Mouse (Mus musculus): ENCODE measurements around the gene Gm21962.
"Not testable (repeated sequence)": the region's sequence is repeated elsewhere in the genome, so short reads cannot be mapped to it uniquely, and the experiment has no call there.

Gene Gm21962

DNA sequence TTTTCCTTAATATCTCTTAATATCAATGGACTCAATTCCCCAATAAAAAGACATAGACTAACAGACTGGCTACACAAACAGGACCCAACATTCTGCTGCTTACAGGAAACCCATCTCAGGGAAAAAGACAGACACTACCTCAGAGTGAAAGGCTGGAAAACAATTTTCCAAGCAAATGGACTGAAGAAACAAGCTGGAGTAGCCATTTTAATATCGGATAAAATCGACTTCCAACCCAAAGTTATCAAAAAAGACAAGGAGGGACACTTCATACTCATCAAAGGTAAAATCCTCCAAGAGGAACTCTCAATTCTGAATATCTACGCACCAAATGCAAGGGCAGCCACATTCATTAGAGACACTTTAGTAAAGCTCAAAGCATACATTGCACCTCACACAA is at the start of gene Gm21962:
Gene Gm21962, plus strand, starts transcription at position 301 of the 400 bp plus-strand sequence.
- not testable (repeated sequence) for DNase-seq (ENCODE audit: low read depth, low spot score)

DNA sequence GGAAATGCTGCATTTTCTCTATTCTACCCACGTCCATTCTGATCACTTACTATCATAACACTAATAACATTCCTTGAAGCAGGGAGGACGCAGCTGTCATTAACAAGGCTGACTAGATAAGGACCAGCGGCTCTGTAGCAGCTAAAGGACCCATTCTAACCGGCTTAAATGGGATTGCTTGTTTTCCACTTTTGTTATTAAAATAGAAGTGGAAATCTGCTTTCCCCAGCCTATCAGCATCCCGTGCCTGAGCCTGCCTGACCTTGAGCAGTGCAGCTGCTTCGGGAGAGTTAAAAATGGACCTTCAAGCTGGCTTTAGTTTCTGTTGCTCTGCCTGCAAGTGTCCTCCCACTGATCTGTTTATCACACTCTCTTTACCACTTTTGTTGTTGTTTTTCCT is 49.2 kb upstream of the Gm21962 start:
- DNase-seq (ENCODE audit: low read depth, low spot score), result peak; percentile 30

DNA sequence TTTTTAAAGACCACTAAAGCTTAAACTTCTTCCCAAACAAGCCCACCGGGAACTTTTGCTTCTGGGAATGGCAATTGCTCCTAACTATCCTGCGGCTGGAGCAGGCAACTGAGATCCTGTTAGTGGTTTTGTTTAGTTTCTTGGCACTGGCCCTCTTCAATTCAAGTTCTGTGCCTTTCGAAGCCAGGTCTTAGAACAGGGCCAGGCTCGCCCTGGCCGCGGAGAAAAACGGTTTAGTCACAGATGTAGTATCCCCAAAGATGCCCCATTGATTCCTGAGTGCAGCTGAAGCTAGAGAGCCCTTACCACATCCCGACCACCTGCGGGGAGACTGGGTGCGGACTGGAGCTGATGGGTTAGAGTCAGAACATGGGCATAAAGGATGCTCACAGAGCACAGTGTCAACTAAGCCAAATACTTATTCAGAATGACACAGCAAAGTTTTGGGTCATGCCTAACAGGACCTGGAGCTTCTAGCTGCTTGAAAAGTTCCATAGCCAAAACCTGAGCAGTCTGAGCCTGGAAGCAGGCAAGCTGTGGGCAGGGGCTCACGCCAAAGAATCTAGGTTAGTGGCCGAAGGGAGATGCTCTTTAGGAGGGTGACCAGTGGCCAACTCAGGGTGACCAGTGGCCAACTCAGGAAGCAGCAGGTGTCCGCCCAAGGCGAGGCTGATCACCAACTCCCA is 48.3 kb upstream of the Gm21962 start:
- no peak for DNase-seq (ENCODE audit: low read depth, low spot score)

DNA sequence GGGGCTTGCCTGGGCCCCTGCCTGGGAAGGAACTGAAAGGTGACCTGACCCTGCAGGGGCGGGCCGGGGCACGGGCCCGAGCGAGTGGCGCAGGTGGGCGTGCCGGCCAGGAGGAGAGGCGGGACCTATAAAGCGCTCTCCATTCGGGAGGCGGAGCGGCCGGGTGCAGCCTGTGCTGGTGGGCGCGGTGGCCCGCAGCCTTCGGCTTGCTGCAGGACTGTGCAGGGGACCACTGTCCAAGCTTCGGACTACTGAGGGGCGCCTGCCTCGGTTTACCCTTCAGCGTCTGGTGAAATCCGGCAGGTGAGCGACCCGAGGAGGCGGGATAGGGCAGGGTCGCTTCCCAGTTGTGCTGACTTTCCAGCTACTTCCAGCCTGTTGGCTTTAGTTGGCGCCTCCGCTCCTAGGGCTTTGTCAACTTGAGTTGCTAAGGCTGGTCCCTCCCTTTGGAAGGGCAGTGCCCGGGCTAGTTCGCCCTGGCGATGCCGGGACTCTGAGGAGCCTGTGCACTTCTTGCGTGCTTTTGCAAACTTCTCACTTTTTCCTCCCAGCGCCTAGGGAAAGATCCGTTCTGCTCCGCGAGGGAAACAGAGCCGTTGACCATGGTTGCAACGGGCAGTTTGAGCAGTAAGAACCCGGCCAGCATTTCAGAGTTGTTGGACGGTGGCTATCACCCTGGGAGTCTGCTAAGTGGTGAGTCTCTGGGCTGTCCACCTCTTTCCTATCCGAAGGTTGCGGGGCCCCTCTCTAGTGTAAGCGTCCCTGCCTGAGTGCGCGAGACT is 47.6 kb upstream of the Gm21962 start:
- DNase-seq (ENCODE audit: low read depth, low spot score), result peak; percentile 92

DNA sequence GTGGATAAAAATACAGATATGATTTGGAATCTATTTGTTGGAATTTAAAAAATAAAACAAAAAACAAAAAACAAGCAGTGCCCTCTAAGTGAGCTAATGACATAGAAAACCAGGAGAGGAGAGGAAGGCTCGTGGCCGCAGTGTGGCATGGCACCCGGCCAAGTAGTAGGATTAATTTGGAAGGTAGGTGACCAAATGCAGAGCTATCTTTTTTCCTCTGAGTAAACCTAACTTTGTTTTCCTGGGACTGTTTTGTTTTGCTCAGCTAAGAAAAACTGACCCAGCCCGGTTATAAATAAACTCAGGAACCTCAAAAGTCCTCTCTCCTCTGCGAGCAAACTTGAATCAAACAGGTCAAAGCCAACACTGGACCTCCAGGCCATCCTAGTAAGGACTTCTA is 46.3 kb upstream of the Gm21962 start:
- DNase-seq (ENCODE audit: low read depth, low spot score), result peak; percentile 80

DNA sequence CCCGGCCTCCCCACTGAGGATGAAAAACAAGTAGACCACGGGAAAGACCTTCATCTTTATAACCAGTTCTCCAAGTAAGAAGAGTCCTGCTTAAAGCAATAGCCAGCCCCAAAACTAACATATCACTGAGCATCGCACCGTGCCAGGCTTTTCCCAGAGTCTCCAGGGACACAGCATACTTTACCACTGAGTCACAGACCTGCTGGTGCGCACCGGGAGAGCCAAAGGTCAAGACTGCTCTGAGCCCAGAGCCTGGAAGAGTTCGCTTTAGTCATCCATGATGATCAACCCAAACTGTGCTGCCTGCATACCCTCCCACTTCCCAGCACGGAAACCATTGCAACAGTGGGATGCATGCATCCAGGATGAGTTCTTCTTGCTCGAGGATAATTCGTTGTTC is 37.6 kb upstream of the Gm21962 start:
- DNase-seq (ENCODE audit: low read depth, low spot score), result no peak

DNA sequence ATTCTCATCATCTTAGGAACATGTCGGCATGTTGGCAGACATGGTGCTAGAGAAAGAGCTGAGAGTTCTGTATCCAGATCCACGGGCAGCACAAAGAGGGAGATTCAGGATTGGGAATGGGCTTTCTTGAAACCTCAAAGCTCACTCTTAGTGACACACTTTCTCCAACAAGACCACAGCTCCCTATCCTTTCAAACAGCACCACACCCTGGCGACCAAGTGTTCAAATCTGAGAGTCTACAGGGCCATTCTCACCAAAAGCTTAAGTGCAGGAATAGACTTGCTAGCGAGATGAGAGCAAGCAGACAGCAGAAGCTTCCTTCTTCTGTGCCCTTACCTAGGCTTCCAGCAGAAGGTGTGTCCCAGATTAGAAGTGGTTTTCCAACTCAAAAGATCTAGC is 34.8 kb upstream of the Gm21962 start:
- no peak for DNase-seq (ENCODE audit: low read depth, low spot score)

DNA sequence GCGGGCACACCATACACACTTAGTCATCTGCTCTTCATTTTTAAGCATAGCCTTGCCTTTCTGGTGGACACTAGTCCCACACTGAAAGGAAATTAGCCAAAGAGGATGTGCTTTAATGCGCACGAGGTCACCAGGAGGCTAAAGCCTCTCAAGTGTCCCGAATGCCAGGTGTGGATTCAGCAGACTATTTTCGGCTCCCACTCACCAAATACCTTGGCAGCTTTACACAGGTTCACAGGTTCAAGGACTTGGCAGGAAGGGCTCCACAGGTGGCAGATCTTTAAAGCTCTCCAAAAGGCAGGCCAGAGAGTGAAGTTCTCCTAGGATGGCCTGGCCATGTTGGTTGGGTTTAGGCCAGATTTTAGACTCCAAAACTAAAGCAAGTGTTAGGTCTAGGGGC is 30.1 kb upstream of the Gm21962 start:
- peak; percentile 90 for DNase-seq (ENCODE audit: low read depth, low spot score)

DNA sequence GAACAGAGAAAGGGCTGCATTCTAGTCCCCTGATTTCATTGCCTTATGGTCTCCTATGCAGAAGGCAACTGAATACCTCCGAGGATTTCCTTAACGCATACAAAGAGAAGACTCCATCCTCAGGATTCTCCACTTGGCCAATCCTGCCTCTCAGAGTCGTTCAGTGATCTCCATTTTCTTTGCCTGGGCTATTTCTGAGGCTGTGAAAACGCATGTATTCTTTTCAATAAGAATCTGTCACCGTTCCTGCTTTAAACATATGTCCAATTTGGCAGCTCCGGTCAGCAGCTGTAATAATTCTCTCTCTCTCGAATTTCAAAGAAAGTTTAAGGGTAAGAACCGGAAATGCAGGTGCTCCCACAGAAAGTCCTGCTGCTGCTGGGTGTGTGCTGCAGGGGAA is 29.2 kb upstream of the Gm21962 start:
- no peak for DNase-seq (ENCODE audit: low read depth, low spot score)

DNA sequence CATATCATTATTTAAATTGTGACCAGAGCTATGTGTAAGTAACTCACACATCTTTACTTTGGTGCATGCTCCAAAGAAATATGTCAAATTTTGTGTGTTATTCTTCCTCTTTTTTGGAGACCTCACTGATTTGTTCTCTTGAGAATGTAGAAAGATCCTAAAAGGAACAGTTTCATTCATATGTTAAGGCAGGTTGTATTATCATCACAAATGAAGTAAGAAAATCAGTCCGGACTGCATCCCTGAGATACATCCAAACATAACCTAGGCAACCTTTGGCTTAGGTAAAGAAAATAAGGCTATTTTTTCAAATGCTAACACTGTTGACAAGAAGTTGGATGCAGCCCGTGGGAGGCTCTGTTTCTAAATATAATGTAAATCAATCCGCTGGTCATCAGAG is 28.8 kb upstream of the Gm21962 start:
- DNase-seq (ENCODE audit: low read depth, low spot score), result no peak

DNA sequence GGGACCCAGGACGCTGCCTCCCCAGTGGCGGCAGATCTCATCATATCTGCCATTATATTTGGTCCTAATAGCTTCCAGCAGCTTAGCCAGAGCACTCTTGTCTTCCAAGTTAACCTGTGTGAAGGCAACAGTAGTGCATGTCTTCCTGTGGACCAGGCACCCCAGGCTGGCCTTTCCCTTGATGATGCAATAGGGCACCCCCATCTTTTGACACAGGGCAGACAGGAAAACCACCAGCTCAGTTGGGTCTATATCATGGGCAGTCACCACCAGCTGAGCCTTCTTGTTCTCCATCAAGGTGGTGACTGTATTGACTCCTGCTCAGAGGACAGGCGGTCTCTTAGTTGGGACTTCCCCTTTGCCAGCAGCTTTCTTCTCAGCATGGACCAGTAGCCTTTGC is 27.2 kb upstream of the Gm21962 start:
- DNase-seq (ENCODE audit: low read depth, low spot score), result no peak

DNA sequence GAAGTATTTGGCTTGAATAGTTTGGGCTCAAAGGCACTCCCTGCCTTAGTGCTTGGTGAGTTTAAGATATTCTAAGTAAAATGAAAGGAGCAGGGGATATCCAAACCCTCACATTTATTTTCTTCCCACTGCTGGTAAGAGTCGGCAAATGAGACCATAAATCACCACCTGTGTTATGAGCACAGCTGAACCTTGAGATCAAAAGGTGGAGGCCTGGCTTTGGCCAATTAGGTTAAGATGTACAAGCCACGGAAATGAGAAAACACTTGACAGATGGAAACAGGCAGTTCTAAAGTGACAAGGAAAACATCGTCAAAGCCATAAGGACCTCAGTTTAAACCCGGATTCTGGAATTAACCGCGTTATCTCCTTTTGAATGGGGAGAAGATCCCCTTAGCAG is 26.4 kb upstream of the Gm21962 start:
- no peak for DNase-seq (ENCODE audit: low read depth, low spot score)

DNA sequence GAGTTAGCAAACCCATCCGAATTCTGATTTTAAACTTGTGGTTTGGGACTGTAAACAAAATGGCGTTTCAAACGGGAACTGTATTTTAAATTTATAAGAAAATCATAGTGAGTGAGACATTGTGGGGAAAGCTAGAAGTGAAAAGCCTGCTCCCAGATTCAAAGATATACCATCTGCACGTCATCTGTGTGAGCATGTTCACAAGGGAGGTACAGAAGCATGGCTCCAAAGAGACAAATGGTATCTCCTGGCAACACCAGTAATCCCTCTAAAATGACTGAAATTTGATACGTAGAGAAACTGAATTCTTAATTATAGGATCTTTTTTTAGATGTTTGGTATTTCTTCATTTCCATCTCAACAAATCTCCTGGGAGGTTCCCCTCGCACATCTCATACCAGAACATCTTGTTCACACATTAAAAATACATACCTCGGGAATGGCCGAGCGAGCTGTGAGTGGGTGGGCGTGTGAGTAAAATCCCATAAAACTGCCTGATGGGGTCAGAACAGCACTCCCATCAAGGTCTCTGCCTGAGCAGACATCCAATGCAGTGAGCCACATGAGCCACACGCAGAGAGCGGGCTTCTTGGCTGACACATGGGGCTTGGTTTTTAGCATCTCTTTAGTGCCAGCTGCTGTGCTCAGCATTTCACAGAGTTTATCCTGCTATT is 23.8 kb upstream of the Gm21962 start:
- DNase-seq (ENCODE audit: low read depth, low spot score), result no peak

DNA sequence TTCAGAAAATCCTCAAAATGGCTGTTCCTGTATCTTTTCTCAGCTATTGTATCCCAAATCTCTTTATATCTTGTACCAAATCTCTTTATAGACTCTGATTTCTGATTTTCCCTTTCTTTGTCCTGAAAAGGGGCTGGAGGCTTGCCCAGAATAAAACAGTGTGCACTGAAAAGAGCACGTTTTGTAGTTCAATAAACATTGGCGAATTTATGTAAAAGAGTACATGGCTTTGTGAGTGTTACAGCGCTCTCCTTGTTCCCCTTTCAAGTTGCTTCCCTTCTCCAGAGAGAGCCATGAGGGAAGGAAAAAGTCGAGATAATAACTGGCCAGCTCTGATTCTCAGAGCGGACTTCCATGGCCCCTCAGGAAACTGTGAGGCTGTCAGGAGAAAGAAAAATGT is 22.2 kb upstream of the Gm21962 start:
- DNase-seq (ENCODE audit: low read depth, low spot score), result no peak

DNA sequence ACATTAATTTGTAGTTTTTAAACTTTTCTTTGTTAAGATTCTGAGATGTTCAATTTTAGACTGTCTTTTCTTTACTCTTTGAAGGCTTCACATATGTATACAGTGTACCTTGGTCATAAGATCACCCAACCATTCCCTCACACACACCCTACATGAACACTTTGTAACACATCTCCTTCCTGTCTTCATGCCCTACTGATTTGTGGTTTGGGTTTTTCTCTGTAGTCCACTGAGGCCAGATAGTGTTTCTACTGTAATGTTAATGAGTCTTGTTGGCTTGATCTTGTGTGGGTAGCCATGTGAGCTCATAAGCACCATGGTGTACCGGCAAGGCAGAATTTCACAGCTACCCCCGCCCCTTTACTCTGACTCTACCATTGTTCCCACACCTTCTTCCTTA is 18.5 kb upstream of the Gm21962 start:
- no peak for DNase-seq (ENCODE audit: low read depth, low spot score)

DNA sequence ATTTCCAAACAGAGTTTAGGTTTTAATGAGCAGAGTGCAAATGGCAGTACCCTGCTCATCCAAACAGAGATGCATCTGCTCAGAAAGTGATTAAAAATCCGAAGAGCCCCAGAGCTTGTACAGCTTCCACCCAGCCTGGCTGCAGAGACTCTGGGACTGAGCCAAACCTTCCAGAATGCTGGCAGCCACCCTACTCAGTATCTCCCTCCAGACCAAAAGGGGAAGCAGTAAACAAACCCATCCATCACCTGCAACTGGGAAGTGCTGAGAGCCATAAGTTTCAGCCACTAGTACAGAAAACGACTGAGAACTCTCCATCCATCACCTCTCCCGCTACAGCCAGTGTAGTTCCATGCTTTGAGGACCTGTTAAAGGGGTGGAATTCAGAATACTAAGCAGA is 9.6 kb downstream of the Gm21962 start:
- DNase-seq (ENCODE audit: low read depth, low spot score), result peak; percentile 63

DNA sequence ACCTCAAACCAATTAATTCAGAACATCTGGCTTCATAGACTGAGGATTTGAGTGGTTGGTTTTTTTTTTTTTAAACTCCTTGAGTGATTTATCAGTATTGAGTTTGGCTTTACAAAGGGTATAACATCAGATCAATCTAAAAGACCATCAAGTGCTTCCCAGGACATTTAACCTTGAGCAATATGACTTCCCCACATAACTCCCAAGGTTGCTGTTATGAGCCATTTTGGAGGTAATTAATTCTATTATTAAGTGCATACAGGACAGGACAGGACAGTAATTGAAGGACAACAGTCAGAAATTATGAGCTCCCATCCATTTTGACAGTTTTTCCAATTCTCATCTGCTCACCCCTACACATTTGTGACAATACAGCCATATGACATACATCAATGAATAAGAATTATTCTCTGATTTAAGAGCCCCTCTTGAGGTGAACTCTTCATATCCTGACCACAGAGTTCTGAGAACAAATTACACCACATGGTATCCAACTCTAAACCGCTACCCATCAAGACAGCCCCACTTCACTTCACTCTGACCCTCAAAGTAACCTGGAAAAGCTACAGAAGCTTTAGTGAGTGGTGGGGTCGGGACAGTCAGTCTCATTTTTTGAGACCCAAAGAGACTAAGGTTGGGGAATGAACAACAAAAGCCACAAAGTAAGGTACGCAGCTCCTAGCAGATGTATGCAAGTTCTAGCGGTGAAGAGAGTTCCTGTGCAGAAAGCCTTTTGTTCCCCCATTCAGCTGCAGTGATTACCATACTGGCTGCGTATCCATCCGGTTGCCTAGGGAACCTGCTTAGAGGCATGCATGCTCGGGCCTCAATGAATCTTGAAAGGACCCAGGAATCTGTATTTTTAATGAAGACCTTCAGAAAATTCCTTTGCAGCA is 11.8 kb downstream of the Gm21962 start:
- no peak for DNase-seq (ENCODE audit: low read depth, low spot score)

DNA sequence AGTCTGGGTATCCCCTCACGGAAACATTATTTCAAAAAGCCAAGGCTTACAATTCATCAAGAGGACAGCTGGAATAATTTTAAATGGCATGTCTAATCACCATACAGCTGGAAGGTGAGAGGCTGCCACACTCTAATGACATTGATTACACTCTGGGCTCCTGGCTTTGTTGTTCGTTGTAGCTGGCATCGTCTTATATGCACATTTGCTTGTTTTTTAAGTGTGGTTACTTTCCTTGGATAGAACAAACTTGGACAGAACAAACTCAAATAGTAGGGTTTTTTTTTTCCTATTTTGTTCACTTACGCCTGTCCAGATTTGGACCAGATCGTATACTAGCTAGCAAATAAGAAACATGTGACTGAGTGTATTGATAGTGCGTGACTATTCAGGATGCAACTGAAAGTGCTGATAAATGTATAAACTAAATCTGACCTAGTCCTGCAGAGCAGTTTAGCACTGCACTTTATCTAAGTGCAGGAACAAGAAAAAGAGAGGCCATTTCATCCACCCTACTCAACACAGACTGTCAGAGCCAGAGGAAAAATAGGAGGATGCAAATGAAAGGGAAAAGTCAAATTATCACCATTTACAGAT is 12.6 kb downstream of the Gm21962 start:
- DNase-seq (ENCODE audit: low read depth, low spot score), result no peak

DNA sequence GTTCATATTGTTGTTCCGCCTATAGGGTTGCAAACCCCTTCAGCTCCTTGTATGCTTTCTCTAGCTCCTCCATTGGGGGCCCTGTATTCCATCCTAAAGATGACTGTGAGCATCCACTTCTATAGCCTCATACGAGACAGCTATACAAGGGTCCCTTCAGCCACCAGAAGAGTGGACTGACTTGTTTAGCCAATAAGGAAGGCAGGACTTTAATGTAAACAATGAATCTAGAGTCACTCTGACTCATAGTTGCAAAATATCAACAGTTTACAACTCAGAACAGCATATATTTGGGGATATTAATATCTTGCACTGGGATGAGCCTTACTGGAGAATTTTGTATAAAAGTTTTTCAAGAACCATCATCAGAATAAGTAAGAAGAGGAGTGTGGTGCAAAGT is 15.6 kb downstream of the Gm21962 start:
- no peak for DNase-seq (ENCODE audit: low read depth, low spot score)

DNA sequence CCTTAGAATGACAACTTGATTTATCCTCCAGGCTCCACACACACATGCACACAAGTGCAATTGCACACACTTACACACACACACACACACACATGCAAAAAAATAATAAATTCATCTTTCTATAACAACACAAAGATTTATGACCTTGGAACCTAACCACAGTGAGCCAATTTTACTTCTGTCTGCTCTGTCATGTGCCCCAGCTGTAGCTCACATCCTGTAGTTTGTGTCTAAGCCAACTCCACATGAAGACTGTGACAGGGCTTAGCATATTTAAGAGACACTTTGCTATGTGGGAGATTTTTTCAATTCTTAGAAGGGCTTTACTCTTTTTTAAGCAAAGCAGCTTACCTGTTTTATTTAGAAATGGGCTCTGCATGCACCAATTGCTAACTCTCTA is 20.2 kb downstream of the Gm21962 start:
- DNase-seq (ENCODE audit: low read depth, low spot score), result no peak

DNA sequence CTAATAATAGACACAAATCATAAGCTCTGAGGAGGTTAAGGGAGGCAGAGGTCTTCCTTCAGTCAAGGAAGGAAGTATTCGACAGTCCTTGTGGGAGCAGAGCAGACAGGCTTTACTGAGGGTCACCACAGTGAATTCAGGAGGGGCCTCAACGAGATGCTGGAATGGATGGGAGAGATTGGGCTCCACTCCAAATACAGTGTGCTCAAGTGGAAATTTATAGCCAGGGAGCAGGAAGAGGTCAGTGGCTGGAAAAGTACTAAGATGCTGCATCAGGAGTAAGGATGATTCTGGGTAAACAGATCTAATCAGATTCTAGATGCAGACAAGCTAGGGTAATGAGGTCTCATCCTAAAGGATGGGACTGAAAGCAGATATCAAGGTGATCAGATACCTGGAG is 44.6 kb downstream of the Gm21962 start:
- DNase-seq (ENCODE audit: low read depth, low spot score), result peak; percentile 4

All from skeletal muscle tissue, adult 2 months (tissue).